ENCODE assay signal across 18 mouse cellular contexts in the genomic region with DNA sequence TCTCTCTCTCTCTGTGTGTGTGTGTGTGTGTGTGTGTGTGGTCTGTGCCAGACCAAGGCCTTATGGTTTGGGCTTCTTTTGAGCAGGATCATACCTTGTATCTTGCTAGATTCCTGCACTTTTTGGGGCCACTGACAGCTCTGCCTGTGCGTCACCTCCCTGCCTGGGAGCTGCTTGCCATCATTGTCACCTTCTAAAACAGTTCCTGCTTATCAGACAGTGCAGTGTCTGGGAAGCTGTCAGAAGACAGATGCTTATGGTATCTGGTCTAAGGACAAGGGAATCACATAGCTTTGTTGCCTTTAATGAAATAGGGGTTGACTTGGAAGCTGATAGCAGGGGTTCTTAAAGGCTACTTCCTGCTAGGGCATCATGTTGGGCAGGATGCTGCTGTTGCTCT.
DNase-seq lines count a peak whose midpoint lies in the region; ATAC-seq and TF ChIP-seq lines count a peak whose summit lies in the region.
"Had no signal": no experiment of that assay in that cellular context is flagged by ENCODE, and none has a peak within 500 bp of the region (broad histone marks: within the 10 kb centered on the region; RNA-seq: fewer than 3 reads in every experiment).

No protein-coding gene starts in this region.

- TF ChIP-seq CTCF in heart, postnatal 0 days (IDR thresholded peaks at IDR 0.05; ENCODE audit: low read depth): no peak

- H3K9ac ChIP-seq in heart, embryonic 11.5 days (ENCODE audit: low read depth, low read length): no peak overlapping the region
- H3K9ac ChIP-seq in heart, embryonic 15.5 days: no peak overlapping the region
- H3K9ac ChIP-seq in heart, postnatal 0 days (replicated peaks; ENCODE audit: low read depth, low read length): no peak overlapping the region
- no peak overlapping the region for H3K9ac ChIP-seq in kidney, embryonic 16.5 days (replicated peaks; ENCODE audit: low read length)
- H3K9ac ChIP-seq: forebrain, embryonic 13.5 days; forebrain, postnatal 0 days; hindbrain, embryonic 15.5 days; kidney, embryonic 15.5 days had no signal

- WGBS in heart, embryonic 11.5 days (ENCODE audit: insufficient replicate concordance): 11% methylated on average over 1 of the region's 1 CpGs
- WGBS in heart, embryonic 15.5 days: 22% methylated on average over 1 of the region's 1 CpGs
- 17% methylated on average over 1 of the region's 1 CpGs for WGBS in heart, postnatal 0 days
- 92% methylated on average over 1 of the region's 1 CpGs for WGBS in kidney, embryonic 16.5 days

- H3K4me3 ChIP-seq in heart, embryonic 11.5 days (ENCODE audit: low read depth, low read length): no peak overlapping the region
- no peak overlapping the region for H3K4me3 ChIP-seq in heart, embryonic 15.5 days
- no peak overlapping the region for H3K4me3 ChIP-seq in heart, postnatal 0 days (ENCODE audit: low read depth, low read length)
- H3K4me3 ChIP-seq in kidney, embryonic 16.5 days (ENCODE audit: low read length): no peak overlapping the region
- H3K4me3 ChIP-seq: embryonic facial prominence, embryonic 10.5 days; forebrain, embryonic 13.5 days; hindbrain, embryonic 15.5 days; kidney, embryonic 15.5 days had no signal

- no peak for DNase-seq in heart, adult 18-20 months
- no peak for DNase-seq in heart, postnatal 36 days
- DNase-seq in heart, postnatal 0 days (ENCODE audit: low spot score): peak; percentile 54
- DNase-seq: adrenal gland, adult 8-10 months; cerebellum, adult 11-12 months; cerebellum, adult 9-10 months; cerebellum, postnatal 25 days; forebrain, postnatal 0 days; gastrocnemius, postnatal 25 days; kidney, adult 2 months had no signal

- peak overlapping the region; percentile 70 for H3K27ac ChIP-seq in heart, embryonic 11.5 days (ENCODE audit: low read depth, low read length)
- H3K27ac ChIP-seq in heart, embryonic 15.5 days: peak overlapping the region; percentile 62
- peak overlapping the region; percentile 53 for H3K27ac ChIP-seq in heart, postnatal 0 days (ENCODE audit: low read depth)
- no peak overlapping the region for H3K27ac ChIP-seq in kidney, embryonic 16.5 days (ENCODE audit: low read length)
- H3K27ac ChIP-seq: embryonic facial prominence, embryonic 10.5 days; forebrain, embryonic 13.5 days; hindbrain, embryonic 15.5 days; kidney, embryonic 15.5 days had no signal

- H3K4me2 ChIP-seq in heart, embryonic 11.5 days: no peak overlapping the region
- H3K4me2 ChIP-seq in heart, embryonic 15.5 days: no peak overlapping the region
- H3K4me2 ChIP-seq in heart, postnatal 0 days (ENCODE audit: low read depth, low read length): no peak overlapping the region
- H3K4me2 ChIP-seq in kidney, embryonic 16.5 days (replicated peaks; ENCODE audit: low read depth, low read length): no peak overlapping the region
- H3K4me2 ChIP-seq: forebrain, embryonic 13.5 days; hindbrain, embryonic 15.5 days; kidney, embryonic 15.5 days had no signal

- TF ChIP-seq EP300 in heart, postnatal 0 days (IDR thresholded peaks at IDR 0.05; ENCODE audit: low read depth): no peak

- H3K4me1 ChIP-seq in heart, embryonic 11.5 days (ENCODE audit: control insufficient read depth, insufficient read depth, low read length): peaks cover 14% of the 10 kb centered on the region
- H3K4me1 ChIP-seq in heart, embryonic 15.5 days (replicated peaks): peaks cover 12% of the 10 kb centered on the region
- H3K4me1 ChIP-seq in heart, postnatal 0 days (ENCODE audit: control insufficient read depth, insufficient read depth): no peaks in the 10 kb centered on the region
- H3K4me1 ChIP-seq in kidney, embryonic 16.5 days (ENCODE audit: insufficient read depth, low read length): no peaks in the 10 kb centered on the region
- H3K4me1 ChIP-seq: embryonic facial prominence, embryonic 10.5 days; forebrain, embryonic 13.5 days; hindbrain, embryonic 15.5 days; kidney, embryonic 15.5 days had no signal

- peak; percentile 71; the same call in 1 of the 2 replicates for ATAC-seq in heart, embryonic 11.5 days (replicated peaks; ENCODE audit: insufficient number of reproducible peaks, low FRiP score, low TSS enrichment)
- ATAC-seq in heart, embryonic 15.5 days (replicated peaks; ENCODE audit: insufficient number of reproducible peaks, insufficient read depth, low FRiP score, low read depth): peak; percentile 62; the same call in 1 of the 2 replicates
- ATAC-seq in heart, postnatal 0 days (ENCODE audit: insufficient read depth, low read depth): peak; percentile 72
- ATAC-seq in kidney, embryonic 16.5 days (ENCODE audit: low FRiP score, low TSS enrichment): no peak
- ATAC-seq: forebrain, embryonic 13.5 days; forebrain, postnatal 0 days; intestine, embryonic 16.5 days had no signal

- H3K27me3 ChIP-seq in heart, embryonic 11.5 days (ENCODE audit: control insufficient read depth, insufficient read depth, low read length): no peaks in the 10 kb centered on the region
- H3K27me3 ChIP-seq in heart, embryonic 15.5 days: no peaks in the 10 kb centered on the region
- no peaks in the 10 kb centered on the region for H3K27me3 ChIP-seq in heart, postnatal 0 days (ENCODE audit: control insufficient read depth, insufficient read depth, low read length)
- H3K27me3 ChIP-seq in kidney, embryonic 16.5 days (ENCODE audit: insufficient read depth, low read length): no peaks in the 10 kb centered on the region
- H3K27me3 ChIP-seq: forebrain, embryonic 13.5 days; kidney, embryonic 15.5 days had no signal

- no peaks in the 10 kb centered on the region for H3K36me3 ChIP-seq in heart, embryonic 11.5 days (ENCODE audit: control insufficient read depth, insufficient read depth, low read length)
- no peaks in the 10 kb centered on the region for H3K36me3 ChIP-seq in heart, embryonic 15.5 days
- H3K36me3 ChIP-seq in heart, postnatal 0 days (replicated peaks; ENCODE audit: control insufficient read depth, insufficient read depth, low read length): no peaks in the 10 kb centered on the region
- H3K36me3 ChIP-seq in kidney, embryonic 16.5 days (ENCODE audit: insufficient read depth, low read length): no peaks in the 10 kb centered on the region
- H3K36me3 ChIP-seq: embryonic facial prominence, embryonic 10.5 days; hindbrain, embryonic 15.5 days; kidney, embryonic 15.5 days had no signal

- H3K9me3 ChIP-seq in heart, embryonic 11.5 days (replicated peaks; ENCODE audit: control insufficient read depth, low read length): no peaks in the 10 kb centered on the region
- H3K9me3 ChIP-seq in heart, embryonic 15.5 days (replicated peaks): no peaks in the 10 kb centered on the region
- H3K9me3 ChIP-seq in heart, postnatal 0 days (replicated peaks; ENCODE audit: control insufficient read depth, low read length): no peaks in the 10 kb centered on the region
- no peaks in the 10 kb centered on the region for H3K9me3 ChIP-seq in kidney, embryonic 16.5 days (ENCODE audit: low read length)
- H3K9me3 ChIP-seq: embryonic facial prominence, embryonic 10.5 days; forebrain, embryonic 13.5 days; hindbrain, embryonic 15.5 days; kidney, embryonic 15.5 days had no signal

- intact Hi-C loops in heart, postnatal 36 days (cut with DNase I): no loop called here
